Mouse (Mus musculus): ENCODE data around the gene Il34. TPM values are rescaled to one million over a fixed set of nuclear protein-coding genes. Genes with fewer than 3 reads are reported as not detected.

The Il34 gene
- polyA plus RNA-seq, 1 experiment: 3.6 TPM

- Histone ChIP-seq H3K4me3 (ENCODE audit: insufficient read depth, low read depth, low read length) (peak within 1 kb of the TSS; percentile 85), H3K27ac (replicated peaks; ENCODE audit: low read depth, low read length) (peak within 1 kb of the TSS; percentile 69), H3K4me1 (ENCODE audit: control insufficient read depth, insufficient read depth, insufficient read length, low read length) (peaks cover 32% of the 10 kb centered on the region)
These were observed 84.8 kb downstream of the Il34 start, which contains the start of gene Mtss1l for GRCm38 (mm10) chr8:110720685-110721598. Mtss1l (plus strand) TSS chr8:110721476.

DNA sequence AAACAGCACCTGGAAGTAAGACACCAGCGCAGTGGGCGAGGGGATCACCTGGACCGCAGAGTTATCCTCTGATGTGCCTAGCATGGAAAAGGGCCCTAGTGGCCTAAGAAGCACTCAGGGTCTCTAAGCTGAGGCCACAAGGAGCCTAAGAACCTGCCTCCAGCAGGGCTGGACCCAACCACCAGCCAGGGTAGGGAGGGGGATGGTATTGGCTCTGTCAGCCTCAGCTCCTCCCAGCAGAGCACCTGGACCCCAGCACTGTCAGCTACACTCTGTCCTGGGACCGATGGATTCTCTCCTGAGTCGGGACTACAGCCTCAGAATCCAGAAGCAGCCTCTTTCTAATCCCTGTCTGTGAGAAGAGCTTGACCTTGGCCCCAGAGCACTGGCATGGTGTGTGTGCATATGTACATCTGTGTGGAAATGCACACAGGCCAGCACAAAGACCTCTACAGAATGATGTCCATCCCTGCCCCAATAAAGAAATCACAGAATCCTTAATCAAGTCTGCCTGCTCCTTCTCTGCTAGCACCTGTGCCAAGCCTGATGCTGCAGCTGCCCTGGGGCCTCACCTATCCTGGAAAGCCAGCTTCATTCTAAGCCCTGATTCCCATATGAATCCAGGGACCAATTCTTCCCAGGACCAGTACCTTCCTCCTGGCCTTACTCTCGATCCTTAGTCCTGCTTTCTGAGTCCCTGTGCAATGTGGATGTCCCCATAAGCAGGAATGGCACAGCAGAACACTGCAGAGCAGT is 85.6 kb downstream of the Il34 start:
- H3K4me3 ChIP-seq (ENCODE audit: insufficient read depth, low read depth, low read length): no peak overlapping the region; the same call in 1 of the 2 replicates
- peak overlapping the region; percentile 80 for H3K27ac ChIP-seq (replicated peaks; ENCODE audit: low read depth, low read length)
- H3K4me1 ChIP-seq (ENCODE audit: control insufficient read depth, insufficient read depth, insufficient read length, low read length): peaks cover 28% of the 10 kb centered on the region

- H3K27ac ChIP-seq (replicated peaks; ENCODE audit: low read depth, low read length): peak overlapping the region; percentile 80
- peaks cover 28% of the 10 kb centered on the region for H3K4me1 ChIP-seq (ENCODE audit: control insufficient read depth, insufficient read depth, insufficient read length, low read length)
- no peak overlapping the region for H3K4me3 ChIP-seq (ENCODE audit: insufficient read depth, low read depth, low read length)
These were observed 86.6 kb downstream of the Il34 start for GRCm38 (mm10) chr8:110718969-110719670.

- Histone ChIP-seq H3K4me1 (ENCODE audit: control insufficient read depth, insufficient read depth, insufficient read length, low read length) (peaks cover 28% of the 10 kb centered on the region), H3K4me3 (ENCODE audit: insufficient read depth, low read depth, low read length) (no peak overlapping the region), H3K27ac (replicated peaks; ENCODE audit: low read depth, low read length) (peak overlapping the region; percentile 80)
These were observed 87.3 kb downstream of the Il34 start for GRCm38 (mm10) chr8:110718209-110718968.

GRCm38 (mm10) chr8:110717131-110717530 is 88.6 kb downstream of the Il34 start:
- Histone ChIP-seq H3K4me1 (ENCODE audit: control insufficient read depth, insufficient read depth, insufficient read length, low read length) (peaks cover 28% of the 10 kb centered on the region), H3K27ac (replicated peaks; ENCODE audit: low read depth, low read length) (no peak overlapping the region), H3K4me3 (ENCODE audit: insufficient read depth, low read depth, low read length) (no peak overlapping the region)

DNA sequence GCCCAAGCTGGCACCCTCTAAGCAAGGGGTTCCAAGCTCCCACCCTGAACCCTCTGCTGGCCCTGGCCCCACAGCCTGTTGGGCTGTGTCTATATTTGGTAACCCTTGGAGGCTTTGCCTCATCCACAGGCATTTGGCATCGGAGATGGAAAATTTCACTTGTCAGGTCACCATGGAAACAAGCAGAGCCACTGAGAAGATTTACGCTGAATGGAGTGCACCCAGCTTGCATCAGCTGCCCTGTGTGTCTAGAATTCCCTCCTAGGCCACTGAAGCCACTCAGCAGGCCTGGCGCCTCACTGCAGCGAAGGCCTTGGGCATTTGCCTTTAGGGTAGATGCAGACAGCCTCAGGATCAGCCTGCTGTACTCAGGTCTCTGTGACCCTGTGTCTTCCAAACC is 89.6 kb downstream of the Il34 start:
- Histone ChIP-seq H3K4me1 (ENCODE audit: control insufficient read depth, insufficient read depth, insufficient read length, low read length) (peaks cover 35% of the 10 kb centered on the region), H3K27ac (replicated peaks; ENCODE audit: low read depth, low read length) (peak overlapping the region; percentile 68), H3K4me3 (ENCODE audit: insufficient read depth, low read depth, low read length) (no peak overlapping the region)

DNA sequence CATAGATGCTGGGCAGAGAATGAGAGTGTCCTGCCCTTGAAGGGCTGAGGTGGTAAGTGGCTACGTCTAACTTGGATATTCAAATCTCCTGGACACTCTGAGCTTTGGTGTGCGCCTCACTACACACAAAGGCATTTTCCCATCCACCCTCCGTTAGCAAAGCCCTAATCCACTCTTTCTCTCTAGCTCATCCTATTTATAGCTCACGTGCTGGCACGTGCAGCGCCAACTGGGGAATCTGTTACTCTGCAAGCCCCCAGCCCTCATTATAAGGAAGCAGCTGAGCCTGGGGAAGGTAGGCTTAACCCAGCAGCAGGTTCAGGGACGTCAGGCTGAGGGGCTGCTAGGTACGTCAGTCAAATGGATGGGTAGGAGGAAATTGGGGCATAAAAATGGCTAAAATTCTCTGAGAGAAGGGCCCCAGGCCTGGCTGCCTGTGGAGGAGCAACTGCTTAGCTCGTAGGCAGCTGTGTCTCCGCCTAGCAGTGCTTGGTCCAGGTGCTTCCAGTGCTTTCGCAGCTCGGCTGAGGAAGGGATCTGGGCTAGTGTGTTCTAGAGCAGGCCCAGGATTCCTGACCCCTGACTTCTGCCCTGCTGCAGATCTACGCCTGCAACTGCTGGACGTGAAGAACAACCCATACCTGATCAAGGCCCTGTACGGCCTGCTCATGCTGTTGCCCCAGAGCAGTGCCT is 90.8 kb downstream of the Il34 start:
- Histone ChIP-seq H3K4me3 (ENCODE audit: insufficient read depth, low read depth, low read length) (no peak overlapping the region), H3K27ac (replicated peaks; ENCODE audit: low read depth, low read length) (peak overlapping the region; percentile 68; the same call in 1 of the 2 replicates), H3K4me1 (ENCODE audit: control insufficient read depth, insufficient read depth, insufficient read length, low read length) (peaks cover 44% of the 10 kb centered on the region)

DNA sequence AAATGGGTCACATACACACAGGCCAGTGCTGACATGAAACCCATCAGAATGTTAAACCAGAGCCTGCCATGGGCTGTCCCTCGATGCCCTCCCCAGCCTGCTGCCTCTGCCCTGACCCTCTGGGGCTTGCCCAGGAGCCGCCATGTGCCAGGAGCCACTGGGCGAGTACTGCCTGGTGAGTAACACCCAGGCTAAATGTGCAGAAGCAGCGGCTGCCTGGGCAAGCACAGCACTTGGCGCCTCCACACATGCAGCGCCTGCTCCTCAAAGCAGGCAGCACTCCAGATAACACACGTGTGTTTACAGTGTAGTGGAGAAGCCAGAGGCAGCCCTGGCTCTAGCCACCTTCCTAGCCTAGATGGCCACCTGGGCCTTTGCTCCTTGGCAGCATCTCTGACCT is 92.7 kb downstream of the Il34 start:
- Histone ChIP-seq H3K4me3 (ENCODE audit: insufficient read depth, low read depth, low read length) (no peak overlapping the region), H3K4me1 (ENCODE audit: control insufficient read depth, insufficient read depth, insufficient read length, low read length) (peaks cover 25% of the 10 kb centered on the region), H3K27ac (replicated peaks; ENCODE audit: low read depth, low read length) (no peak overlapping the region)

DNA sequence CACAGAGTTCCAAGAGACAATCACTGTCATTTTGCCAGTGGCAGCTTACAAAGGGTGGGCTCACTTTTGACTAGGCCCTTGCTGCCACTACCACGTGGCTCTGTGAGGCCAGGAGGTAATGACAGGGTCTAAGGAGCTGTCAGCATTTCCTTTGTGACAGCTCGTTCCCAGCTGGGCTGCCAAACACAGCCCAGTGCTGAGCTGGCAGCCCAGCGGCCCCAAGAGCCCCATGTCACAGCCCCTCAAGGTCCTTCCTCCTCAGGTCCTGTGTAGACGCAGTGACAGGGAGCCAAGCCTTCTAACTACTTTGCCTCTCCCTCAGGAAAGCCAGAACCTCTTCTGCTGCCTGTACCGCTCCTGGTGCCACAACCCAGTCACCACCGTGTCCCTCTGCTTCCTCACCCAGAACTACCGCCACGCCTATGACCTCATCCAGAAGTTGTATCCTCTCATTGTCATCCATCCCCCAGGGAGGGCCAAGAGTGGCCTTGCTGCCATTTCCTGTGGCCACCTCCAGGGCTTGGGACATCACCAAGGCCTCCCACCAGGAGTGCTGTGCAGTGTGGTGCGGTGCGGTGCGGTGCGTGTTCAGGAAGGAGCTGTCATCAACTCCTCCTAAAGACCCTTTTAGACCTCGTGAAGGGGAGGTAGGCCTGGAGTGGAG is 94.3 kb downstream of the Il34 start:
- Histone ChIP-seq H3K4me3 (ENCODE audit: insufficient read depth, low read depth, low read length) (no peak overlapping the region), H3K4me1 (ENCODE audit: control insufficient read depth, insufficient read depth, insufficient read length, low read length) (peaks cover 20% of the 10 kb centered on the region), H3K27ac (replicated peaks; ENCODE audit: low read depth, low read length) (peak overlapping the region; percentile 82)

- Histone ChIP-seq H3K4me1 (ENCODE audit: control insufficient read depth, insufficient read depth, insufficient read length, low read length) (peaks cover 20% of the 10 kb centered on the region), H3K4me3 (ENCODE audit: insufficient read depth, low read depth, low read length) (no peak overlapping the region), H3K27ac (replicated peaks; ENCODE audit: low read depth, low read length) (peak overlapping the region; percentile 82)
These were observed 95.1 kb downstream of the Il34 start for GRCm38 (mm10) chr8:110710593-110710992.

DNA sequence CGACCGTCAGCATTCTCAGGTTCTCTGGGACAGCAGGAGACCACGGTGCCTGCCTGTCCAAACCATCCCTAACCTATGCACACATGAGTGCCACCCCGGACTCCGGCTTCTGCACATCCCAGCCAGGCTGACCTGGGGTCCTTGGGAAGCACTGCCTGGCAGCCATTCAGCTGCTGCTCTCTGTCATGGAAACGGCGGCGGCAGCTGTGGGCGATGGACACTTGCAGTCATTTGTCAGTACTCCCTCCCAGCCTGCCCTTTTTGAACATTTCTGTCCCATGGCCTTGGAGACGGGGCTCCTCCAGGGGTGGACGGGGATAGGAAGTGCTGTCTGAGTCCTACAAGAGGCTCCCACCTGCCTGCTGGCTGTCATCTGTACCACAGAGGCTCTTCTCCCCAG is 97.3 kb downstream of the Il34 start:
- no peak overlapping the region for H3K4me3 ChIP-seq (ENCODE audit: insufficient read depth, low read depth, low read length)
- H3K27ac ChIP-seq (replicated peaks; ENCODE audit: low read depth, low read length): no peak overlapping the region
- peaks cover 23% of the 10 kb centered on the region for H3K4me1 ChIP-seq (ENCODE audit: control insufficient read depth, insufficient read depth, insufficient read length, low read length)

DNA sequence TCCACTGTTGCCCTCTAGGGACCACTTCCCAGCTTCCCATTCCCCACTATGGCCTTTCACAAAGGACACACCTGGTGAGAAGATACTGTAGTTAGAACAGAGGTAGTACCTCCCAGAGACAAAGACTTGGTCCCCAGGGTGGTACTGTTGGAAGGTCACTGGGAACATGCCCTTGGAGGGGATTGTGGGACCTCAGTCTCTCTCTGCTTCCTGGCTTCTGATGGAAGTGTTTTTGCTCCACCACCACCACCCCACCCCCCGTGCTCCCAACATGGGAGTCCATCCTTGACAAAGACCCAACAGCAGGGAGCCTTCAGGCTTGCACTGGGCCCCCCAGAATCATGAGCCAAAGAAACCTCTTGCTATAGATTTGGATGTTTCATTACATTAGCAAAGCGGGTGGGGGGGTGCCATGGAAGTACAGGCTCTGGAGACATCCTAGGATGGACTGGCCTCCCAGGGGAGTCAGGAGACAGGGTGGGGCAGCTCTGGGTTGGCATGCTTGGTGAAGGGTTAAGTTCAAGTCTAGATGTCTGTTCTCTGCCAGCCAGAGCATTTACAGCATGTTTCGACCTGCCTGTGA is 99.3 kb downstream of the Il34 start:
- Histone ChIP-seq H3K4me1 (ENCODE audit: control insufficient read depth, insufficient read depth, insufficient read length, low read length) (peaks cover 18% of the 10 kb centered on the region), H3K27ac (replicated peaks; ENCODE audit: low read depth, low read length) (no peak overlapping the region), H3K4me3 (ENCODE audit: insufficient read depth, low read depth, low read length) (no peak overlapping the region)

All from brown adipose tissue, adult 24 weeks (tissue).